Mouse (Mus musculus) heart, embryonic 11.5 days (tissue): ENCODE data around the gene Srpx. TPM values are rescaled to one million over a fixed set of nuclear protein-coding genes. Genes with fewer than 3 reads are reported as not detected.

Experiments used
- ATAC-seq: fragments of 200-750 bp; cut with Nextera tagmentation; replicated peaks from 2 replicates; pipeline ENCODE4 v1.8.0; 2017; ENCODE audit warnings: moderate library complexity; ENCODE audit not compliant: insufficient number of reproducible peaks, low FRiP score, low TSS enrichment
- H3K27ac ChIP-seq: fragments of 300-500 bp; sonication (generic); 2 replicates; pipeline ENCODE4 v1.5.1; 2014; ENCODE audit warnings: mild to moderate bottlenecking, low read depth, low read length
- H3K27me3 ChIP-seq: fragments of 300-500 bp; sonication (generic); 2 replicates; pipeline ENCODE4 v1.6.1; 2014; ENCODE audit warnings: mild to moderate bottlenecking, low read length, mixed read lengths; ENCODE audit not compliant: control insufficient read depth, insufficient read depth
- H3K36me3 ChIP-seq: fragments of 300-500 bp; sonication (generic); 2 replicates; pipeline ENCODE4 v1.6.1; 2014; ENCODE audit warnings: mild to moderate bottlenecking, low read length, moderate library complexity, mixed read lengths; ENCODE audit not compliant: control insufficient read depth, insufficient read depth
- H3K4me1 ChIP-seq: fragments of 300-500 bp; sonication (generic); 2 replicates; pipeline ENCODE4 v1.6.1; 2014; ENCODE audit warnings: low read length; ENCODE audit not compliant: control insufficient read depth, insufficient read depth
- H3K4me2 ChIP-seq: fragments of 300-500 bp; sonication (generic); 2 replicates; pipeline ENCODE4 v1.6.1; 2014; ENCODE audit warnings: mild to moderate bottlenecking, moderate library complexity
- H3K4me3 ChIP-seq: fragments of 300-500 bp; sonication (generic); 2 replicates; pipeline ENCODE4 v1.5.1; 2014; ENCODE audit warnings: low read depth, low read length
- H3K9ac ChIP-seq: fragments of 300-500 bp; sonication (generic); 2 replicates; pipeline ENCODE4 v1.6.1; 2014; ENCODE audit warnings: mild to moderate bottlenecking, low read depth, low read length, moderate library complexity
- H3K9me3 ChIP-seq: fragments of 300-500 bp; sonication (generic); replicated peaks from 2 replicates; pipeline ENCODE4 v1.6.1; 2016; ENCODE audit warnings: low read length; ENCODE audit not compliant: control insufficient read depth
- WGBS: fragments of 180-500 bp; shearing (Covaris S2); extraction: QIAGEN DNeasy Blood & Tissue Kit; methylation state at CpG from one replicate; pipeline ENCODE4 v1.1.7; 2014; ENCODE audit not compliant: insufficient replicate concordance; 5-methylcytosine and 5-hydroxymethylcytosine counted together
- polyA plus RNA-seq: library from polyadenylated mRNA; unstranded; fragments of >200 nt; fragmentation: Nextera tagmentation; extraction: Ambion mirVana; gene quantifications from 2 replicates; pipeline ENCODE4 v1.2.1, GENCODE M21; 2014

Srpx gene
- polyA plus RNA-seq, 1 experiment from 2014 or later: 4.2 TPM

DNA sequence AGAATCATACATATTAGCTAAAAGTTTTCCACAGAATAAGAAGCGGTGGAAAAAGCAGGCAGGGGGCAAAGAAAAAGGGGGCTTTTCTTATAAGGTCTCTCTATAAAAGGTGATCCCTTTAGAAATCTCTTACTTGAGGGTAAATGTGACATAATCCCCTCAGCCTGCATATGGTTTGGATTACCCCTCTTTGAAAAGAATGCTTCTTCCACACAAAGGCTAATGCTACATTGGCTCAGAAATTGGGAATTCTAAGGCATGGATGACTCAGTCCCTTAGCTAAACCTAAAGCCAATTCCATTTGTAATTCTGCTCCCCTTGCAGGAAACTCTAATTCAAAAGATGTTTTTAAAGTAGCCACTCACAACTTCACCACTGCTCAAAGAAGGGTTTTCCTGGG is 37.5 kb downstream of the Srpx start:
- no peak overlapping the region for H3K4me3 ChIP-seq
- no peaks in the 10 kb centered on the region for H3K4me1 ChIP-seq
- H3K9me3 ChIP-seq: no peaks in the 10 kb centered on the region
- H3K36me3 ChIP-seq: no peaks in the 10 kb centered on the region
- ATAC-seq: no peak
- no peak overlapping the region for H3K27ac ChIP-seq
- H3K9ac ChIP-seq: no peak overlapping the region
- no peak overlapping the region for H3K4me2 ChIP-seq
- no peaks in the 10 kb centered on the region for H3K27me3 ChIP-seq
- WGBS: 67% methylated on average over 1 of the region's 1 CpGs

DNA sequence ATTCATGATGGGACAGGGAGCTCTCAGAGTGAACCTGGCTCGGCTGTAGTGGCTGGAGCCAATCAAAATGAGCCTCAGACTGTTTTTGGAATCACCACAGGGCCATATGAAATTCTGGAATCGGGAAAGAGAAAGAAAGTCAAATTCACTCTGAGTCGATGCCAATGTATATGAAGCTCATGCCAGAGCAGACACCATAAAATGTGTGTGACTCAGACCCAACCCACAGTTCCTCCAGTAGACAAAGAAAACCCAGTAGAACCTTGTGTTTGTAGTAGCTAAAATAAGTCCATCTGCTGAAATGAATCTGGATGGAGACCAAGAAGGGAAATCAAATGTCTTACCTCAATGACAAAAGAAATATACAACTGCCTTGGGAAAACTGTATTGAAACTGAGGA is 43.5 kb downstream of the Srpx start:
- H3K4me2 ChIP-seq: no peak overlapping the region
- H3K27me3 ChIP-seq: no peaks in the 10 kb centered on the region; the same call in 1 of the 2 replicates
- 67% methylated on average over 3 of the region's 3 CpGs for WGBS
- H3K4me3 ChIP-seq: no peak overlapping the region
- no peaks in the 10 kb centered on the region for H3K36me3 ChIP-seq
- H3K9me3 ChIP-seq: no peaks in the 10 kb centered on the region
- ATAC-seq: no peak
- H3K27ac ChIP-seq: no peak overlapping the region
- no peaks in the 10 kb centered on the region for H3K4me1 ChIP-seq
- H3K9ac ChIP-seq: no peak overlapping the region

DNA sequence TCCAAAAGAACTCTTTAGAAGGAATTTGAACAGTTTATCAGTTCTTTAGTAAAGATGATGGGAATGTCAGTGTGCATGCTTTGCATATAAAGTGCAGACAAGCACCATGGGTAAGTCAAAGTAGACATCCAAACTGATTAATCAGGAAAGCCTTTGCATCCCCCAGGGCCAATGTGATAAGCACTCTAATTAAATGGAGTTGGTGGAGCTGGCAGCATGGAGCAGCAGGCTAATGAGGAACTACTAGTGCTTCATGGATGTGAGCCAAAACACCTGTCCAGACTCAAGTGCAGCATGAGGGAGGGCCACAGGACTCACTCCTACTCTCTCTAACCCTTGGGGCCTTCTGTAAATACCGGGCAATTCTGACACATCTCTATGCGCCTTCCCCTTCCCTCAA is 46.0 kb downstream of the Srpx start:
- no peak for ATAC-seq
- no peak overlapping the region for H3K9ac ChIP-seq
- no peak overlapping the region for H3K4me3 ChIP-seq
- H3K27ac ChIP-seq: no peak overlapping the region
- H3K4me2 ChIP-seq: no peak overlapping the region
- no peaks in the 10 kb centered on the region for H3K9me3 ChIP-seq
- no peaks in the 10 kb centered on the region for H3K4me1 ChIP-seq
- 52% methylated on average over 2 of the region's 2 CpGs for WGBS
- H3K27me3 ChIP-seq: no peaks in the 10 kb centered on the region; the same call in 1 of the 2 replicates
- H3K36me3 ChIP-seq: no peaks in the 10 kb centered on the region

DNA sequence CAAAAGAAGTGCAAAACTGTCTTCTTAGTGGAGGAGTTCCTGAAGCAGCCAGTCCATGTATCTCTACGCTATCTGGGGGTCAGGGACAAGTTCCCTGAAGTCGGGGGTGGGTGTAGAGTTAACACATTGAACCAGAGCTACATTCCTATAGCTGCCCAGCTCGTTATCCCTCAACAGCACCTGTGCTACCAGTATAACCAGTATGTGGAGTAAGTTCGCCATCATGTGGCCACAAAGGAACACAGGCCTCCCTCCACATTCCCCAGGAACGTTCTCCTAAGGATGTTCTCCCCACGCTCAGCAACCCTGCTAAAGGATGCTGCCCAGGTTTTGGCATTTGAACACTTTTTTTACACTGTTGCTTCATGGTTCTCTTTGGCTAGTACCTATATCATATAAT is 46.8 kb downstream of the Srpx start:
- ATAC-seq: no peak
- Histone ChIP-seq H3K36me3 (no peaks in the 10 kb centered on the region), H3K4me2 (no peak overlapping the region), H3K9ac (no peak overlapping the region), H3K9me3 (no peaks in the 10 kb centered on the region), H3K4me3 (no peak overlapping the region), H3K4me1 (no peaks in the 10 kb centered on the region), H3K27ac (no peak overlapping the region), H3K27me3 (no peaks in the 10 kb centered on the region; the same call in 1 of the 2 replicates)
- 18% methylated on average over 6 of the region's 6 CpGs for WGBS

DNA sequence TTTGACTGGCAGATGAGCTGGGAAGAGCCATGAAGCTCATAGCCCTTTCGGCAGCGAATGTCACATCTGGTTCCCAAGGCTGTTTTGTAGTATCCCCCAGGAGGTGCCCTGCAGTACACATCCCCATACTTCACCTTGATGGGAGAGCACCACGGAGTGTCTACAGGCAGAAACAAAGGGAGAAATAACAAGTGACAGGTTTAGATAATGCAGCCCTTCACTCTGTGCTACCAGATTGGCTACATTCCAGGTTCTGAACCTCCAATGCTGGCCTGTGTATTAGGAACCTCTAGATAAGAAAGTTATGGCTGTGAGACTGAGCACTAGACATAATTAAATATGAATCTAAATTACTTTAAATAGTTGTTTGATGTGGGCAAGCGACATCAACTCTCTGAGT is 48.1 kb downstream of the Srpx start:
- no peak overlapping the region for H3K27ac ChIP-seq
- H3K36me3 ChIP-seq: no peaks in the 10 kb centered on the region
- 65% methylated on average over 4 of the region's 4 CpGs for WGBS
- H3K9ac ChIP-seq: no peak overlapping the region
- H3K4me1 ChIP-seq: no peaks in the 10 kb centered on the region
- H3K4me2 ChIP-seq: no peak overlapping the region
- H3K27me3 ChIP-seq: no peaks in the 10 kb centered on the region; the same call in 1 of the 2 replicates
- H3K9me3 ChIP-seq: no peaks in the 10 kb centered on the region
- H3K4me3 ChIP-seq: no peak overlapping the region
- ATAC-seq: no peak

DNA sequence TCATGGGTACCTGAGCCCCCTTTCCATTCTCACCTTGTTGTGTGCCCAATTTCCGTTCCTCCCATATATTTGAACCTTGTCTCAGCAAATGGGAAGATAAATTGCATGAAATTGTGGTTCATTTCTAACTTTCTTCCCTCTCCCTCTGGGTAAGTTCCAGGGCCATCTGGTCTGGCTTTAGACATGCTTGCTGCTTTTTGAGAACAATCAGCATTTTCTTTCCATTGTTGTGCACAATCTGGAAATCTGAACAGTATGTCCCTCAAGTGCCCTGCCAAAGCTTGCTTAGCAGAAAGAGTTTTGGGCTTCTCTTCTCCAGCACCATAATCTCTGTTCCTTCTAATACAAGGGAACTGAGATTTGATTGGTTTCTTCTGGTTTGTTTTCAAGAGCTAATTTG is 53.7 kb downstream of the Srpx start:
- WGBS: 67% methylated on average over 1 of the region's 1 CpGs
- Histone ChIP-seq H3K9ac (no peak overlapping the region), H3K27ac (no peak overlapping the region), H3K27me3 (no peaks in the 10 kb centered on the region), H3K36me3 (no peaks in the 10 kb centered on the region), H3K4me1 (no peaks in the 10 kb centered on the region), H3K4me3 (no peak overlapping the region), H3K9me3 (no peaks in the 10 kb centered on the region), H3K4me2 (no peak overlapping the region)
- ATAC-seq: no peak

DNA sequence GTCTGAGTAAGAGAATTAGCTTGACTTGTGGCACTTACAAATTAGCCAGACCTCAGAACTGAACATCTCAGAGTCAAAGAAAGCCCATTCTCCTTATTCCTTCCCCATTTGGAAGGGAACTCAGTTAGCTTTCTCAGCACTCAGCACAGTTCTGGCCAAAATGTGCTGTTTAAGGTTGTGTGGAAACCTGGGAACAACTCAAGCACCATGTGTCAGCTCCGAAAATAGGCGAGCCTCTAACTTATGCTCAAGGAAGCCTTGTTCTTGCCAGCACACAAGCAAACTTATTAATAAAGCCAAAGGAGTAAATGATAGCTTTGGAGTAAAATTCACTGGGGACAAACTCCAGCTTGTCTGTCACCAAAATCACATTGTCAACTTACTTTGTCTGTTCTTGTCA is 54.1 kb downstream of the Srpx start:
- Histone ChIP-seq H3K27ac (no peak overlapping the region), H3K9me3 (no peaks in the 10 kb centered on the region), H3K36me3 (no peaks in the 10 kb centered on the region), H3K4me2 (no peak overlapping the region), H3K4me3 (no peak overlapping the region), H3K27me3 (no peaks in the 10 kb centered on the region), H3K9ac (no peak overlapping the region), H3K4me1 (no peaks in the 10 kb centered on the region)
- ATAC-seq: no peak
- WGBS: 84% methylated on average over 2 of the region's 2 CpGs

DNA sequence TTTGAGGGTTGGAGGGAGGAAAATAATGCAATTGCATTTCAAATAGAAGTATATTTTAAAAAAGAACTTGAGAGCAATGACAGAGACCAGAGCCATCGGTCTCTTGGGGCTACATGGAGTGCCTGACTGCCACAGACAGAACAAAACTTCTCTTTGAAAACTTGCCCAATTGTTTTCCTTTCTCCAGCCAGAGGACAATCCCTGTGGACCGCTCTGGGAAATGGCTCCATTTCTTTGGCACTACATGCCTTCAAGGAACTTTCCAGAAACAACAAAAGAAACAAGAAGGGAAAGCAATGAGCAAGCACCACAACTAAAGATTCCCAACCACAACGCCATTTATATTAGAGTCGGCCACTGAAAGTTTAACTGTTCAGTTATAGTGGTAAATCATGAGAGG is 55.3 kb downstream of the Srpx start:
- Histone ChIP-seq H3K27ac (no peak overlapping the region), H3K9ac (no peak overlapping the region), H3K36me3 (no peaks in the 10 kb centered on the region), H3K4me1 (no peaks in the 10 kb centered on the region), H3K4me2 (no peak overlapping the region), H3K27me3 (no peaks in the 10 kb centered on the region), H3K9me3 (no peaks in the 10 kb centered on the region), H3K4me3 (no peak overlapping the region)
- WGBS: 79% methylated on average over 4 of the region's 4 CpGs
- ATAC-seq: no peak

DNA sequence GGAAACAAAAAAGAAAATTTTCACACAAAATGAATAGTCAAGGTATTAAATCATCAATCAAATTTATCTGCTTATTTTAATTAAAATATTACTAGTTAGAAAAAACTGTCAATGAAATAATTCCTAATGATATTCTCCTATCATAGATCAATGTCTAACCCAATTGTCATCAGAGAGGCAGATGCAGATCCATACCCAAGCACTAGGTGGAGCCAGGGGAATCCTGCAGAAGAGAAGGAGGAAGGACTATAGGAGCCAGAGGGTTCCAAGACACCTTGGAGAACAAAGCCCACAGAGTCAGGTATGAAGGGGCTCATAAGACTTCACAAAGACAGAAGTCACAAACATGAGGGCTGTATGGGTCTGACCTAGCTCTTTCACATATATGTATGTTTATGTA is 82.8 kb downstream of the Srpx start:
- Histone ChIP-seq H3K36me3 (no peaks in the 10 kb centered on the region), H3K4me1 (no peaks in the 10 kb centered on the region), H3K9ac (no peak overlapping the region), H3K27me3 (no peaks in the 10 kb centered on the region), H3K4me2 (no peak overlapping the region), H3K4me3 (no peak overlapping the region), H3K27ac (no peak overlapping the region), H3K9me3 (no peaks in the 10 kb centered on the region)
- no peak for ATAC-seq
